Mouse (Mus musculus): Measurements from ENCODE around the gene Arhgap18. TPM values are rescaled to one million over a fixed set of nuclear protein-coding genes. Genes with fewer than 3 reads are reported as not detected.

Arhgap18 gene
- polyA plus RNA-seq (2017; shearing (Covaris generic)) = 47.0 TPM

DNA sequence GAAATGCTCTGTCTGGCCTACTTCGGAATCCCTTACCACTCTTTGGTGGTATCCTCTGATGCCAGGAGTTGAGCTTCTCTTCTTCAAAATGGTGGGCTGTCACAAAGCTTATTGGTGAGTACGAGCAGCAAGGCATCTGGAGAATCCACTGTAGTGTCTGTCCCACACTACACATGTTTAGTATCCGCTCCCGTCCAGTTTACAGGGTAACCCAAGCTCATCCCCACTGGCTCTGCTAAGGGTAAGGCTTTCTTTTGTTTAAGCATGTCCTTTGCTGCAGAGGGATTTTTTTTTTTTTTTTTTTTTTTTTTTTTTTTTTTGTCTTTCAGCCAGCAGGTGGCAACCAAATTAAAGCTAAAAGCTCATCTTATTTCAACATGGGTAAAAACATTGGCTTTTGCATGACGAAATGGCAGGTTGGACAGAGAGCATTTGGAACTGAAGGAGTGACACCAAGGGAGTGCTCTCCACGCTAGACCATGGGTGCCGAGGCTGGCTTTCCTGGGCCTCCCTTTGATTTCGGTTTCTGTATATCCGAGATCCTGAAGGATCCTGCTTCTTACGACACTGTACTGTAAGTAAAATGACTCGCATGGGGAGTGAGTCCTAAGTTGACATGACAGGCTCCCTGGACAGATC is at the start of gene Arhgap18:
Gene Arhgap18, plus strand, starts transcription at position 493 of the 639 bp plus-strand sequence.

